Mouse (Mus musculus): Measurements from ENCODE around the gene Olfm3.

DNA sequence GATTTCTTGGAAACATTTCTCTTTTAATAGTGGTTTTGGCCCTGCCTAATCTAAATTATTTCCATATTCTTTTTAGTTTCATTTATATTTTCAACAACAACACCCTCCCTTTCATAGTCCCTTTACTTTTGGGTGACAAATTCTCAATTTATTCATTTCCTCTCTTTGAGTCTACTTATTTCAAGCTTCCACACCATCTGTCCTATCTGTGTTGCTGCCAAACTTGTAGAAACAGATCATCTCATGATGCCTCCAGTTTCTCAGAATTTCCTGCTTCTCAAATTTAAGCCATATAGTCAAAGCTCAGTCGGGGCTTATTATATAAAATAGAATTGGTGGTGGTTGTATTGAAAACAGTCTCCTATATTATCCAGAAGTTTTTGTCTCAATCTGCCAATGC lies 124.7 kb downstream of the Olfm3 start:
- no peak for TF ChIP-seq POLR2A (IDR thresholded peaks at IDR 0.05; ENCODE audit: borderline replicate concordance, extremely low read depth, low read depth, low read length)
- no peak for TF ChIP-seq CTCF (IDR thresholded peaks at IDR 0.05; ENCODE audit: insufficient read depth, low read length)
